Mouse (Mus musculus): ENCODE measurements at regions not wholly inside any gene's neighbourhood (a gene's known extent, or its start where the extent isn't known, plus 50 kb on each side); places are given as distances from the start of the nearest gene placed in this dataset.

DNA sequence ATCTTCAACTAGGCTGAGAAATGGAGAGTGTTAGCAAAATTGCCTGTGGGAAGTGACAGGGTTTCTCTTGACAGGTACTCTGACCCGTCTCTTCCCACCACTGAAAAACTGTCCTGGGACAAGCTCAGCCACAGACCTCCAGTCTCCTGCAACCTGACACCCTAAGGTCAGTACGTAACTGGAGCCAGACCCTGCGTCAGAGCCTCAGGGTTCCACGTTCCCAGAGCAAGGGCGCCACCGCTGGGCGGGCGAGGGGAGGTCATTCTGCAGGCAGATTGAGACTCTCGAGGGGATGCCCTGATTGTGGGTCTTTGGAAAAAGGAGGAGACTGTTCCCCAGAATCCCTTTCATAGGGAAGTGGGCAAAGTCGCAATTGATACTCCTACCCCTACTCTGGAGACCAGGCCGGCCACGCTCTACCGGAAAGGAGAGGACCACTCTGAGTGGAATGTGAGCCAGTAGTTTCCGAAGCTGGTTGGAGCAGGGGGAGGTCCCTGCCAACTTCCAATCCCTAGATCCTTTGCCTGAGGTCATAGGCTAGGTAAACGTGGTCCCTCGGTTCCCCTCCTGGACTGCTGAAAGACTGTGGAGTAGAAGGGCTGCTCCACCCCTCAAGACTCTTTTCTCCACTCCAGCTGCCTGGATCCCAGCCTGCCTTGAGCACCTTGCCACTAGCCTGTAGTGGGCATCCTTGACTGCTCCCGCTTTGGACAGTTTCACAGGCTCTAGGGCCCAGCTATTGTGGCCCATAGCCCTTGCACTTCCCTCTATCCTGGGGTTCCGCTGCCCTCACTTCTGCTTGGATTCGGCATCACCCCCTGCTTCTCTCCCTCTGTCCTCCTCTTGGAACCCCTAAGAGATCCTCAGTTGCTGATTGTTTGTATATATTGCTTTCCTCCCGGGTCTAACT, 61.0 kb upstream of the Lpcat1 start:
- peak; percentile 74 for DNase-seq

DNA sequence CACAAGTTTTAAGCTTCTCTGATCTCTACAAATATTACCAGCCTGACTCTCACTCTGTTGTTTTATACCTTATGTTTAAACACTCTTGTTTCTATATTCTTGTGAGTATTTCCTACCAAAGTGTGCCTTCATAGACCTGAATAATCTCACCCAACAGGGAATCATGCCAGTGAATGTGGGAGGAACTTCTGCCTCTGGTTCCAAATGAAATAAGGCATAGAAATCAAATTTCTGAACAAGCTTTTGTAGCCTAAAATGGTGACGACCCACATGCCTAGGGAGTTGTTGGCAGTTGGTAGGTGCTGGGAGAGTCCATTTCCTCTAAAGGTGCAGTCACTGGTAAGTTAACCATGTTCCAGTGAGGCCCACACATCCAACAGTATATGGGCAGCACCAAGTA, 66.1 kb upstream of the Lpcat1 start:
- no peak for DNase-seq

DNA sequence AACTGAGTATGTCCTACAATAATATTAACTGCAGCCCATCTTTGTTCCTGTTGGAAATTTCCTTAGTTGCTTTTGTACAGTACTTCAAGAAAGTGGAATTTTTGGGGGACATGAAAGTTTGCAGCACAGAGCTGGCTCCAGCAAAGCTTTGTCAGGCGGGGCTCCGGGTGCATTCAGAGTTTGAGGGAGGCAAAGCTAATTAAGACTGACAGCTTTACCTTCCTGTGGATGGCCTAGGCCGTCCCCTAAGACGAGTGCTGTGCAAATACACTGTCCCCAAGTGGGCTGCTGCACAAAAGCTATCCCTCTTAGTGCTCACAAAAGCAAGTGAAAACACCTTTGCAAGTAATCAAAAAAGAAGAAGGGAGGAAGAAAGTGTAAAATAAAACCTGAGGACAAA, 68.7 kb upstream of the Ndufs6 start:
- DNase-seq = no peak

DNA sequence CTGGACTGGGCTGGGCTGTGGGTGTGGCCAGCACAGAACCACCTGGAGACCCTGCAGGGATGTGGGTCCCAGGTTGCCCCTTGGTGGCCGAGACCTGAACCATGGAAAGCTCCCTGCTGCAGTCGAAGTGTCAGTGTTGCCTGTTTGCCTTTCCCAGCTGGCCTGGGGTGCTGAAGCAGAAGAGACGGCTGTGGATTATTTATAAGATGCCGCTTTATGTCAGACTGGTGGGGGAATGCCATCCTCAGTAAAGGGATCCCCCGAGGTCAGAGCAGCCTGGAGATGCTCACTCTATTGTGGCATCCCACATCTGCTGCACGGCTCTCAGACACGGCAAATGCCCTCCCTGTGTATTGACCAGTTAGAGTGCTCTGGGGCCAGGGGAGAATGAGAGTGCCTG, 67.5 kb upstream of the Ndufs6 start:
- no peak for DNase-seq

DNA sequence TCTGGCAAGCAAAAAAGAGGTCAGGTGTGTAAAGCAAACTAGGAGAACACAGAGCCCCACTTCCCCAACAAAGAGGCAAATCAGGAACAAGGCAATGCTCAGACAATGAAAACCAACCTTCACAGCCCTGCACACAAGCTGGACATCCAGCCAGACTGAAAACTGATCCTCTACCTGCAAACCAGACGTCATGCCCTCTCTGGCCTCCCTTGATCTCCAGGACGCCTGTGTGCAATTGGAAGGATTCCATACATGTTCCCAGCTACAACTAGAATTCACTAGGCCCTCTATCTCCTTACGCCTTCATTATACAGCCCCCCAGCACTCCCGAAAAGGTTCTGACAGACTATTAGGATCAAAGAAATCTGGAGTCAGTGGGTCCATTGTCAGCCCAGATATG, 60.7 kb upstream of the Ndufs6 start:
- DNase-seq = no peak

DNA sequence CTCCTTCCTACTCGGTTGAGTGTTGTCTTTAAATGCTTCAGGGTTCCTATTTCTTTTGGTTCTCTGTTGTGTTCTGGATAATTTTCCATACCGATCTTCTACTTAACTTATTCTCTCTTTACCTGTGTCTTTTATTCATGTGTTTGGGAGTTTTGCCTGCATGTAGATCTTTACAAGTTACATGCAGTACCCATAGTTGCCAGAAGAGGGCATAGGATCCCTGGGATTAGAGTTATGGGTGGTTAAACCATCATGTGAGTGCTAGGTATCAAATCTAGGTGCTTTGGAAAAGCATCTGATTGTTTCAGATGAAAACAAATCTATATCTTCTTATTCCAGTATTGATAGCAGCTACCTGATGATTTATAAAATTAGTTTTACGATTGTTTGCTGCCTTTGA, 55.2 kb upstream of the Ndufs6 start:
- peak; percentile 37 for DNase-seq

All from kidney, postnatal 10 days (tissue).